Mouse (Mus musculus) stomach, postnatal 0 days (tissue): Measurements from ENCODE around the gene Glrx3. TPM values are rescaled to one million over a fixed set of nuclear protein-coding genes. Genes with fewer than 3 reads are reported as not detected.
"Not testable (repeated sequence)": the region's sequence is repeated elsewhere in the genome, so short reads cannot be mapped to it uniquely, and the experiment has no call there.

ENCODE experiments used
- ATAC-seq: fragments of 200-750 bp; cut with Nextera tagmentation; 2 replicates; pipeline ENCODE4 v1.8.0; 2017; ENCODE audit not compliant: low FRiP score, low TSS enrichment
- DNase-seq: peaks from one replicate; pipeline ENCODE4 v3.0.0-alpha.2; 2016; ENCODE audit warnings: low spot score
- H3K27ac ChIP-seq: fragments of 300-500 bp; sonication (generic); replicated peaks from 2 replicates; pipeline ENCODE4 v1.5.1; 2014; ENCODE audit warnings: mild to moderate bottlenecking, control low read depth
- H3K27me3 ChIP-seq: fragments of 300-500 bp; sonication (generic); 2 replicates; pipeline ENCODE4 v1.6.1; 2014; ENCODE audit warnings: low read length; ENCODE audit not compliant: control insufficient read depth, insufficient read depth
- H3K36me3 ChIP-seq: fragments of 300-500 bp; sonication (generic); 2 replicates; pipeline ENCODE4 v1.6.1; 2014; ENCODE audit warnings: low read length, mixed read lengths; ENCODE audit not compliant: control insufficient read depth, insufficient read depth
- H3K4me1 ChIP-seq: fragments of 300-500 bp; sonication (generic); replicated peaks from 2 replicates; pipeline ENCODE4 v1.6.1; 2014; ENCODE audit warnings: antibody characterized with exemption; ENCODE audit not compliant: control insufficient read depth, insufficient read depth
- H3K4me2 ChIP-seq: fragments of 300-500 bp; sonication (generic); replicated peaks from 2 replicates; pipeline ENCODE4 v1.6.1; 2014; ENCODE audit warnings: low read depth, mild to moderate bottlenecking, control low read depth, moderate library complexity
- H3K4me3 ChIP-seq: fragments of 300-500 bp; sonication (generic); 2 replicates; pipeline ENCODE4 v1.5.1; 2014; ENCODE audit warnings: low read depth, low read length, control low read depth
- H3K9ac ChIP-seq: fragments of 300-500 bp; sonication (generic); 2 replicates; pipeline ENCODE4 v1.6.1; 2014; ENCODE audit warnings: mild to moderate bottlenecking, low read length, control low read depth, mixed read lengths
- H3K9me3 ChIP-seq: fragments of 300-500 bp; sonication (generic); 2 replicates; pipeline ENCODE4 v1.6.1; 2016; ENCODE audit warnings: low read length; ENCODE audit not compliant: control insufficient read depth
- CTCF ChIP-seq: IDR thresholded peaks from 2 replicates; pipeline ENCODE4 v1.5.1; 2016; ENCODE audit warnings: antibody characterized with exemption, low read depth, mild to moderate bottlenecking, moderate library complexity
- EP300 ChIP-seq: optimal IDR thresholded peaks from 2 replicates; pipeline ENCODE3; 2016; ENCODE audit warnings: antibody characterized with exemption
- WGBS: fragments of 180-500 bp; shearing (Covaris S2); extraction: QIAGEN DNeasy Blood & Tissue Kit; methylation state at CpG from one replicate; pipeline ENCODE4 v1.1.7; 2014; 5-methylcytosine and 5-hydroxymethylcytosine counted together
- polyA plus RNA-seq: library from polyadenylated mRNA; unstranded; fragments of >200 nt; fragmentation: Nextera tagmentation; extraction: Ambion mirVana; gene quantifications from 2 replicates; pipeline ENCODE4 v1.2.1, GENCODE M21; 2015

The Glrx3 gene
- polyA plus RNA-seq, 1 experiment from 2014 or later, result 149 TPM

DNA sequence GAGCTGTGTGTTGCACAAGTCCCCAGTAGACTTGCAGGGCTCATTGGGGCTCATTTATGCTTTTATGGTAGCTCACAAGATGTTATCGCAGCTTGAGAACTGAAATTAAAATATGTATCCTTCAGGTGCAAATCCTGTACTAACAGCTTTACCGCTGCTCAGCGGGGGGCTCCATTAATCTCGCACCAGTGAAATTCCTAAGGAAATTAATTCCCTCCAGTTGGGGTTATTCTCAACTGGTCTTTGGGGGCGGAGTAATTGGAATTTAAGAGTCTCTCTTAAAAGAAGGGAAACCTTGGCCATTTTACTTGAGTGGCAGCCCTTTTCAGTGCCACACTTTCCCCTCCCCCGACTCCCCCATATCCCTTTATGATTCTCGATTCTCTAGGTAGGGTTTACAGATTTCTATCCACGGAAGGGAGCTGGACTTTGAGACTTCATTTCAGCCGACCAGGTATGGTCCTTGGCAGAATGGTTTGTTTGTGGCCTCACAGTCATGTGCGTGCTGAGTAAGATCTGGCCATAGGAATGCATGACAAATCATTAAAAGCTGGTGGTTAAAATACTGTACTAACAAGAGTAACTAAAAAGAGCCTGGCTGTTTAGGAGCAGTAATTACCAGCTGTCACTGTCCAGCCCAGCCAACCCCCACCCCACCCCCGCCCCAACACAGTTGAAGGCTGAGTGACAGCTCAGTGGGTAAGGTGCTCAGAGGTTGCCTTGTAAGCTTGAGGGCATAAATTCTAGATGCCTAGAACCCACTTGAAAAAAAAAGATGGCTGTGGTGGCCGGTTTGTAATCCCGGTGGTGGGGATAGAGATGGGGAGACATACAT lies 5.4 kb upstream of the Glrx3 start:
- no peak overlapping the region for H3K4me2 ChIP-seq
- DNase-seq, result no peak
- H3K9ac ChIP-seq, result no peak overlapping the region
- TF ChIP-seq CTCF (no peak), EP300 (no peak)
- no peaks in the 10 kb centered on the region for H3K4me1 ChIP-seq
- no peak for ATAC-seq
- no peaks in the 10 kb centered on the region for H3K27me3 ChIP-seq
- H3K36me3 ChIP-seq, result no peaks in the 10 kb centered on the region
- no peaks in the 10 kb centered on the region for H3K9me3 ChIP-seq
- WGBS, result 65% methylated on average over 13 of the region's 13 CpGs
- H3K27ac ChIP-seq, result no peak overlapping the region
- H3K4me3 ChIP-seq, result no peak overlapping the region

DNA sequence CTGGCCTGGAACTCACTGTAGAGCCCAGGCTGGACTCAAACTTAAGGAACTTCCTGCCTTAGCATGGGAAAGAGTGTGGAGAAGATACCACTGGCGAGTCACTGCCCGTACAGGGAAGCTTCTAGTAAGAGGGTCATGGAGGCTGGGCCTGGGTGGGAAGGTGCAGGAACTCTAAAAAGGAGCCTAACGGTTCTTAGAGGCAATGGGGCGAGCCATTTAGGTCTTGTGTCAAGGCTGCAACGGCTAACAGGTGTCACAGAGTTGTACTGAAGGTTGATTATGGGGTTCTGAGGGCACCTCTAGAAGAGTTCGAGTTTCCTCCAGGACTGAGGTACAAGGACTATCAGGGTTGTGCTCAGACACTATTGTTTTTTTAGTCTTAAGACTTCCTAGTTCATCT lies 513 bp upstream of the Glrx3 start:
- ATAC-seq (no peak; the same call in 1 of the 2 replicates), DNase-seq (no peak)
- no peaks in the 10 kb centered on the region for H3K9me3 ChIP-seq
- peak overlapping the region; percentile 30; the same call in 1 of the 2 replicates for H3K27ac ChIP-seq
- H3K4me2 ChIP-seq, result peak overlapping the region; percentile 84
- H3K36me3 ChIP-seq, result no peaks in the 10 kb centered on the region
- peaks cover 2% of the 10 kb centered on the region; the same call in 1 of the 2 replicates for H3K4me1 ChIP-seq
- H3K9ac ChIP-seq, result no peak overlapping the region
- WGBS, result 73% methylated on average over 6 of the region's 6 CpGs
- H3K27me3 ChIP-seq, result no peaks in the 10 kb centered on the region
- no peak overlapping the region; the same call in 1 of the 2 replicates for H3K4me3 ChIP-seq
- TF ChIP-seq EP300 (no peak), CTCF (no peak)

DNA sequence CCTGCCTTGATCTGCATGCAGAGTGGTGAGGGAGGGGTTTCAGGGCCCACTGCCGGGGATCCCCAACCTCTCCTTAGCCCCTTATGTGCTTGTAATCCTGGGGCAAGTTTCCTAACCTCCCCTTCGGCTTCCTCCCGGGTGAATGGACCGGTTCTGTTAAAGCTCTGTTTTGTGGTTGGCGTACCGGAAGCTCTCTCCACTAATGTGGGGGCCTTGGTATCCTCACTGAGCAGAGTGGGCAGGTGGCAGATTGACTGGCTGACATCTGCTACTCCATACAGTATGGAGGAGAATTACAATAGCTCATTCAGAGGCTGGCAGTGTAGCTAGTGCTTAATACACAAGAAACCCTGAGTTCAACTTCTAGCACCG lies 751 bp downstream of the Glrx3 start:
- Histone ChIP-seq H3K27me3 (no peaks in the 10 kb centered on the region), H3K4me1 (peaks cover 2% of the 10 kb centered on the region; the same call in 1 of the 2 replicates), H3K4me3 (peak overlapping the region; percentile 93), H3K27ac (peak overlapping the region; percentile 93), H3K36me3 (no peaks in the 10 kb centered on the region), H3K4me2 (peak overlapping the region; percentile 84), H3K9me3 (no peaks in the 10 kb centered on the region), H3K9ac (peak overlapping the region; percentile 88)
- DNase-seq (no peak), ATAC-seq (no peak)
- 2% methylated on average over 7 of the region's 7 CpGs for WGBS
- TF ChIP-seq CTCF, result no peak

GRCm38 (mm10) chr7:137438962-137439361 lies 1.5 kb downstream of the Glrx3 start:
- not testable (repeated sequence) for H3K9me3 ChIP-seq, H3K9ac ChIP-seq, DNase-seq, H3K4me3 ChIP-seq, H3K4me1 ChIP-seq, H3K27me3 ChIP-seq, H3K36me3 ChIP-seq, H3K27ac ChIP-seq, ATAC-seq
- 83% methylated on average over 7 of the region's 7 CpGs for WGBS
- peak overlapping the region; percentile 84 for H3K4me2 ChIP-seq

DNA sequence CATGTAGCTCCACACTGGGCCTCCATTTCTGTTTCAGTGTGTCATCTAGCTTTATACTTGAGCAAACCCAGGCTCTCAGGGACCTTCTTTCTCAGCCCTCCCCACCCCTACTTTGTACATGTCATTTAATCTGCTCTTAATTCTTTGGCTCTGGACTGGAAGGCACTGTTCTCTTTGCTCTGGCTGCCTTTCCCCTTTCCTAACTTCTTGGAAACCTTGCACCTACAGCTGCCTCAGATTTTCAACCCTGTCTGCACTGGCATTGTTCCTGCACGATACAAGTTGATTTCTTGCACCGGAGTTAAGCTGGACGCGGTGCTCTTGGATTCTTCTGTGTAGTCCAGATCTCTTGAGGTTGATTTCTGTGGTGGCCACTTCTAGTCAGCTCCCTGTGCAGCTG lies 5.5 kb downstream of the Glrx3 start:
- no peaks in the 10 kb centered on the region for H3K9me3 ChIP-seq
- no peak overlapping the region for H3K9ac ChIP-seq
- TF ChIP-seq CTCF, result no peak
- no peak for TF ChIP-seq EP300
- no peak for DNase-seq
- H3K27ac ChIP-seq, result no peak overlapping the region
- peaks cover 2% of the 10 kb centered on the region; the same call in 1 of the 2 replicates for H3K4me1 ChIP-seq
- no peaks in the 10 kb centered on the region for H3K27me3 ChIP-seq
- H3K4me3 ChIP-seq, result no peak overlapping the region
- no peak for ATAC-seq
- H3K4me2 ChIP-seq, result no peak overlapping the region
- H3K36me3 ChIP-seq, result no peaks in the 10 kb centered on the region
- 68% methylated on average over 4 of the region's 4 CpGs for WGBS

GRCm38 (mm10) chr7:137445321-137445720 lies 7.9 kb downstream of the Glrx3 start:
- Histone ChIP-seq H3K27ac (no peak overlapping the region), H3K4me3 (no peak overlapping the region), H3K9me3 (no peaks in the 10 kb centered on the region), H3K4me2 (no peak overlapping the region), H3K4me1 (no peaks in the 10 kb centered on the region), H3K9ac (no peak overlapping the region), H3K36me3 (no peaks in the 10 kb centered on the region), H3K27me3 (no peaks in the 10 kb centered on the region)
- DNase-seq (no peak), ATAC-seq (no peak)
- TF ChIP-seq EP300 (no peak), CTCF (no peak)
- 95% methylated on average over 12 of the region's 12 CpGs for WGBS
